Mouse (Mus musculus) gastrocnemius, postnatal 4 days (tissue): Measurements from ENCODE around the gene Rap1b. TPM values are rescaled to one million over a fixed set of nuclear protein-coding genes. Genes with fewer than 3 reads are reported as not detected.

Source experiments
- DNase-seq, 2 experiments: peaks; one replicate each; pipeline ENCODE4 v3.0.0; 2021 to 2022; ENCODE audit warnings: low spot score in 2 of 2, mixed read lengths in 2 of 2
- total RNA-seq, 2 experiments: library from RNA; stranded (reverse); gene quantifications; 2 replicates each; pipeline ENCODE4 v1.2.3; 2021

The Rap1b gene
- total RNA-seq, 2 experiments from 2014 or later = 69.7 to 77.3 TPM

DNA sequence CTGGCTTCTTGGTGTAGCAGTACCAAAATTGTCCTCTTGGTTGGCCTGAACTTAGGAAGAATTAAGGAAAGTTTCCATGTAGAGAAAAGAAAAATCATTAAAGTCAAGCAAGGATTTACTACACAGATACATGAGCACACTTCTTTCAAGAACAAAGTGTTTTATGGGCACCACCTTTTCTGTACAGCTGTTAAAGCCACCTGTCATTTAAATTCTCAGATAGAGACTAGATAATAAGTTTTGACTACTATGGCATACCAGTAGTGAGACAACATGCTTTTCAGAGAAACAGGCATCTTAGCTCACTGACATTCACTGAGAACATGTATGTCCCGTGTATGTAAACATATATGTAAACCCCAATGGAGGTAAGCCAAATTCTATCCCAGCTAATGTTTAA lies 55.8 kb downstream of the Rap1b start:
- no peak for DNase-seq

DNA sequence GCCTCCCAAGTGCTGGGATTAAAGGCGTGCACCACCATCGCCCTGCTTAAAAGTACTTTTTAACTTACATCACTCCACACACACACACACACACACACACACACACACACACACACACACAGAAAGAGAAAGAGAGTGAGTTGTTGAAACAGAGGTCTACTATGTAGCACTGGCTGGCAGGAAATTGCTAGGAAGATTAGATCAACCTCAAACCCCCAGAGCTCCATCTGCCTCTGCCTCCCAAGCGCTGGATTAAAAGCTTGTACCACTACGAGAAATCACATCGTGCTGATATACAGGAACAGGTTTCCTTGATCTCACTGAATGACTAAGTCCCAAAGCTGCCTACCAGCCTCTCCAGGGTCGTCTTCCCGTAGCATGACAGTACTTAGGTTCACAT lies 61.2 kb downstream of the Rap1b start:
- DNase-seq = no peak

DNA sequence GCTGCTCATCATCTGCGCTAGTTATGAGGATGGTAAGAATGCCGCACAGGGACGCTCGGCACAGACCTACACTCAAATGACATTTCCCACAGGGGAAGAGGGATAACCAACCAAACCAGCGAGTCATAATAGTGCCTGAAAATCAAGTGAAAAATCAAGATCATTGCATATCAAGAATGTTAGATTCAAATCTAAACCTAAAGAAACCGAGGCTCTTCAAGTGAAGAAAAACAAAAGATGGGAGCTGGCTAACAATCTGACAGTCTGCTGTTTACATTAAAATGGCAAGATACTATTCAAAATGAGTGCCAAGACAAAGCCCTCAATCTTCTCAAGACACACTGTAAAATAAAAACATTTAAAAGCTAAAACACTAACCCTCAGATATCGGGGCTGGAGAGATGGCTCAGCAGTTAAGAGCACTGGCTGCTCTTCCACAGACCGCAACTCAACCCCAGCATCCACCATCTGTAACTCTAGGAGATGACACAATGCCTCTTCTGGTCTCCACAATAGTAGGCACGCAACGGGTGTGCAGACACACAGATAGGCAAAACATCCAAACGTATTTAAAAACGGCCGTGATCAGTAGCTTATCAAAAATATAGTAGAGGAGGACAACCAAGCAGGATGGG lies 61.9 kb downstream of the Rap1b start:
- no peak for DNase-seq

DNA sequence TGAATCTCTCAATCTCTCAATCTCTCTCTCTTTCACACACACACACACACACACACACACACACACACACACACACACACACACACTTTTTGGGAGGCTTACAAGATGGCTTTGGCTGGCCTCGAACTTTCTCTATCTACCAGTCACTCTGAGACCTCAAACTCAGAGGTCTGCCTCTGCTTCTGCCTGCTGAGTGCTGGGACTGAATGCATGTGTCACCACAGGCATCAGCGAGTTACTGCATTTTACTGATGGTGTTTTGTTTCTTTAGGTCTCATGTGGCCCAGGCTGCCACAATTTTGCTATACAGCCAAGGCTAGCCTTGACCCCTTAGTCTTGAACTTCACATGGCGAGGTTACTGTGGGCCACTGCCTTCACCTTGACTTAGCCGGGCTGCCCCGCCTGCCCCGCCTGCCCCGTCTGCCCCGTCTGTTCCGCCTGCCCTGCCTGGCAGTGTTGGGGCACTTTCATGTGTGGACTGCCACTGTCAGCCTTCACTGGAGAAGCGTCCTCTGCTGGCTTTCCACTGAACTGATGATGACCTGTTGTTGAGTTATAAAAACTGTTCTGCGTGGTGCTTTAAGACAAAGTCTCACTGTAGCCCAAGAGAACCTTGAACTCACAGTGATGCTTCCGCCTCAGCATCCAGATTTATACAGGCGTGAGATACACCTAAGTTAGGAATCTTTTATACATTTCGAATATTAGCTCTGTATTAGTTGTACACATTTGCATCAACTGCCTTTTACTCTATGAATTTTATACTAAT lies 63.2 kb downstream of the Rap1b start:
- DNase-seq = no peak

DNA sequence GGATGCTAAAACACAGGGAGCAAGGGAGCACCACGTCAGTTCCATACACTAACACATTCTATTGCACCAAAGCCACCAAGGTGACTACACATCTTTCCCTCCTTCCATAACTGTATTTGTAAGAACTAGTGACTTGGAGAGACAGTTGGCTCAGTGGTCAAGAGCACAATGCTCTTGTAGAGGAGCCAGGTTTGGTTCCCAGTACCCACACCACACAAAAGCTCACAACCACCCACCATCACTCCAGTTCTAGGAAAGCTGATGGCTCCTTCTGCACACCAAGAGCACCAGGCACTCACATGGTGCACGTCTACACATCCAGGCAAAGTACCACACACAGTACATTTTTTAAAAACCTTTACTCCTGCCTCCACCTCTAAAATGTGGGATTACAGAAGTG lies 63.8 kb downstream of the Rap1b start:
- no peak for DNase-seq

DNA sequence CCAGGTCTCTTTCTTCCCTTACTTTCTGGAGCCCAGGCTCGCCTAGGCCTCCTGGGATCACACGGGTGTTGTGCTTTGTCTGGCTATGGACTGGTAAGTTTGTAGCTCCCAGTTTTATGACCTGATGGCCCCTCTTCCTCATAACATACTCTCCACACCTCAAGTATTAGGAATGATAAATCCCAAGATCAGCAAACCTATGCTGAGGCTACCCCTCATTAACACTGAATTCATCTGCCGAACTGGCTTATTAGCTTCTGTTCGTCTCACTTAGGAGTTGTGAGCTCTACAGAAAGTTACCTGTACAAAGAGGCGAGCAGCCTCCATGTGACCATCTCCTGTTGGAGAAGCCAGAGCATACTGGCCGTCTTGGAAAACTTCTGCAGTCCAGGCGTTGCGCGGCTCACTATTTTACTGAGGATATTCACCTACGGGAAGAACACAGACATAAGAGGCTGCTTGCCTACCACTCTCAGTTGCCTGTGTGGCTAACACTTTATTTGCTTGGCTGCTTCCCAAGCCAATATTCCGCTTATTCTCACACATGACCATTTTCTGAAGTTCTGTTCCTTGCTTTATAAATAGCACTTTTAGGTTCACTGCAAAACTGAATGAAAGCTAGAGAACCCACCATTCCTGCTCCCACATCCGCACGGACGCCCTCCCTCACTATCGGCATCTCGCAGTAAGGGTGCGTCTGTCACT lies 64.7 kb downstream of the Rap1b start:
- no peak for DNase-seq

DNA sequence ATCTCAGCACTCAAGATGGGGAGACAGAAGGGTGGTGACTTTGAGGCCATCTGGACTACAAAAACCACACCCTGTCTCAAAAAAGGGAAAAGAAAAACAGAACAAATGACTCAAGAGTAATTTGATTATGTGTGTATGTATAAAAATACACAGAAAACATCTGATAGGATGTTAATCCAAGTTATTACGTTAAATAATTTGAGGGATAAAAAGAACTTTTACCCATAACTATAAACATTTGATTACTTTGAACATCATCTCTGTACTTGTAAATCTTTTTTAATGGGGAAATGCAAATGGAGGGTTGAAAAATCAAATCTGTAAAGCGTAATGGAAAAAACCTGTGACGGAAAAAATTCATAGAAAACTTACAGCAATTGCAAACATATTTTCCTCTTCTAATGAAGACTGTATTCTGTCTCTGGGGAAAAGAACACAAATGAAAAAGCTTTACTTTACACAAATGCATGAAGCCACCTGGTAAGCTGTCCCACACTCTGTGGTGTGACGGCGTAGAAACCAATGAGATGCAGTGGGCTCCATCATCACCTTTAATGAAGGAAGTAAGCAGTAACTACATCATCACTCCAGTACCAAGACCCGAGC lies 65.4 kb downstream of the Rap1b start:
- DNase-seq = no peak

DNA sequence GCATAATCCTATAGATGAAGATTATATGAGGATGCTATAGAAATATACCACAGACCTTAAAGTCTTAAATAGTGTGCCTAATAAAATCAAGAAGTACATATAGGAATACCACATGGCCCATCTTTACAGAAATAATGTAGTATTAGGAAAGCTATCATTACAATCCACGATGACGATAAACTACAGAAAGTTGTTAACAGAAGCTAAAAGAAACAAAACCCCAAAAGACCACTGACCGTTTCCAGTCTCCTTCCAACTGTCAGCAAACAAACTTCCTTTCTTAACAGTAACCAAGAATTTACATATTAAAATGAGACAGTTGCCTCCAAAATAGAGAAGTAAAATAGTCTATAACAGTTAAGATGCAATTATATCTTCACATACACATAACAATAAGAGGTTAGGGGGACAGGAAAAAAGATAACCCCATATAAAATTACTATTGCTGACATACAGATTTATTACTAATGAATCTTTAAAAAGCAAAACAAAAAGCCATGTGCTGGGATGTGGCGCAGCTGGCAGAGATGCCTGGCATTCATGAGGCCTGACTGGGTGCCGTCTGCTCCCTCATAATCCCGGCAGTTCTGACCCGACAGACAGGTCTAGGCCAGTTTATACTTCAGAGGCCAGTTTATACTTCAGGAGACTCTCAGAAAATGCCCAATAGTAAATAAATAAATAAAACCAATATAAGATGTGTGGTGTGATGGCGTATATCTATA lies 66.1 kb downstream of the Rap1b start:
- no peak for DNase-seq

DNA sequence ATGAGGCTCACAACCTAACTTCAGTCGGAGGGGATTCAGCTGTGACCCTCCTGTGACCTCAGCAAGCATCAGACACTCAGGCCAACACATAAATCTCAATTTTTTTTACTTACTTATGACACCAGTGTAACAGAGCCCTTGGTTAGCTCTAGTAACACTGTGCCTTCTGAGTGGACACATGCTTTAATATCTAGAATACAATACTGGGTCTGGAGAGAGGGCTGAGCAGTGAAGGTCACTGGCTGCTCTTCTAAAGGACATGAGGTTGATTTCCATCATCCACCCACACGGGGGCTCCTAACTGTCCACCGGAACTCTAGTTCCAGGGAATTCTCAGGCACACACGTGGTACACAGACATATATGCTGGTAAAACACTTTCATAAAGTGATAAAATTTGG lies 66.9 kb downstream of the Rap1b start:
- no peak for DNase-seq

DNA sequence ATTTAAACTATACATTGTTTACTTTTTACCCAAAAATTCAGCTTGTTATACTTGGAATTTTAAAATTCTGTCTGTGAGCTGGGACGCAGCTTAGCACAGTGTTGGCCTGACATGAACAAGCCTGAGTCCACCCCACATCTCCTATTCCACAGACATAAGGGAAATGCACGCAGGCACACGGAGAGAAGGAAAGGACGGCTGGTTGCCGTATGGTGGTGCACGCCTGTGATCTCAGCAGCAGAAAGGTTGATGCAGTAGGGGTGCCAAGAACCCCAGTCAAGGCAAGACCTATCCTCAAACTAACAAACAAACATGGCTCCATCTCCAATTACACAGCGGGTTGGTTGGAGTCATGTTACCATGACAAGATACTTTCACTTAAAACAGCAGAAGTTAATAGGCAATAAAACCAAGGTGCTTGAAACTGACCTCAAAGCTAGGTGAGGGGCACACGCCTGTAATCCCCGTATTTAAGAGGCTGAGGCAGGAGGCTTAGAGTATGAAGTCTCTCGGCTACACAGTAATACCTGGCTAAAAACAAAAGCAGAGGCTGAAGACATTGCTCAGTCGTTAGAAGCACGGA lies 67.4 kb downstream of the Rap1b start:
- DNase-seq = no peak

DNA sequence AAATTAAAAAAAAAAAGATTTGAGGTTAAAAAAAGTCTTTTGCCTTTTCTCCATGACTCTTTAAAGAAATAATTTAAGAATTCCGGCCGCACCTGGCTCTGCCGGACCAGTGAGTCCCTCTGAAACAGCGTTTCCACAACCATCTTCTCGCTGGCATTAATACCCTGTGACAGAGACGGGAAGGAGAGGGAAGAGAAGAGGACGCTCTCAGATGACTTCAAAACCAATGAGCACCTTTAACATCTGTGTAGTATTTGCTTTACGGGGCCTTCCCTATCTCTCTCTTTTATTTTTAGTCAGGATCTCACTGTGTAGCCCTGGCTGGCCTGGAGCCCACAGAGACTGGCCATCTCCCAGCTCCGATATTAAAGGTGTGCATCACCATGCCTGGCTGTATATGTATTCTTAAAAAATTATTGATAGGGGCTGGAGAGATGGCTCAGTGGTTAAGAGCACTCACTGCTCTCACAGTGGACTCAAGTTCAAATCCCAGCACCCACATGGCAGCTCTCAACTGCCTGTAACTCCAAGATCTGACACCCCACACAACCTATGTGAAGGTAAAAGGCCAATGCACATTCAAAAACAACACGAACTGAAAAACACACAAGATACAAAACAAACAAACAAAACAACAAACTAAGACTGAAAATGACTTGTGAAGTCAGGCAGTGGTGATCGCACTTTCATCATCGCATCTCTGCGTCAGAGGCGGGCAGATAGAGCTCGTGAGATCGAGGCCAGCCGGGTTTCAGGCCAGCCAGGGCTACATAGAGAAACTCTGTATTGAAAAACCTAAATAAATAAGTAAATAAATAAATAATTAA lies 68.1 kb downstream of the Rap1b start:
- no peak for DNase-seq

DNA sequence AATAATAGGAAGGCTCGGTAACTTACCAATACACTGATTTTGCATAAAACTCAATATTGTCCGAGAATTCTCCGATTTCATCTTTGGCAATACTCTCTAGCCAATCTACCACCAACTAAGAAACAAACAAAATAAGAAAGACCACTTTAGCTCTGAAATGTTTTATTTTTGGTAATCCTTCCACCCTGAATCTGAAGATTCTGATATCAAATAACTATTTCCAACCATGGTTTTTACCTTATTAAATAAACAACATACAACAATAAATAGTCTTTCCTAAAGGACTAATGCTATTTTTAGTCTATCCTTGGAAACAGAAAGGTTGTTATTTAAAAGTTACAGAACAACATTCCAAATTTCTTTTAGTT lies 68.7 kb downstream of the Rap1b start:
- no peak for DNase-seq

DNA sequence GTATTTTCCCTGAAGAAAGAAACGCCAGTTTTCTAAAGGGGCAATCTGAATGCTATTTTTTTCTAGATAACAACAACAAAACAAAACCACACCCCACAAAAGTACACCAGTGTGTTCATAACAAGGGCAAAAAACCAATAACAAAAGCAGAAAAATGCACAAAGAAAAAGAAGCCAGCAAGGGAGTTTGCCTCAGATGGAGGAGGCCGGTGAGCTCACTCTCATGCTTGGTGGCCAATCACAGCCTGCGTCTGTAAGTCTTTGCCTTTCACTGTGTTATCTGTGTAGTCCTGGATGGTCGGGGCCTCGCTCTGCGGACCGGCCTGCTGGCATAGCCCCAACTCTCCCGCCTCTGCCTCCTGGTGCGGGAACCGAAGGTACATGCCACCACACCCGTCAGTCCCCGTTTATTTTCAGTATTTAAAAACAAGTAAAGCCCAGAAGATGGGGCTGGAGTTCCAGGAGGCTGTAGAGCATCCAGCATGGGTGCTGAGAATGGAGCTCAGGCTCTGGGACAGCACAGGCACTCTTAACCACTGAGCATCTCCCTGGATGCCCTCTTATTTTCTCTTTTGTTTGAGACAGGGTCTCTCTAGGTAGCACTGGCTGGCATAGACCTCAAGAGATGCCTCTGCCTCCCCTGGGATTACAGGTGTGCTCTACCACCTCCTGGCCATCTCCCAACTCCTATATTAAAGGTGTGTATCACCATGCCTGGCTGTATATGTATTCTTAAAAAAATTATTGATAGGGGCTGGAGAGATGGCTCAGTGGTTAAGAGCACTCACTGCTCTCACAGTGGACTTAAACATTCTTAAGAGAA lies 69.3 kb downstream of the Rap1b start:
- no peak for DNase-seq

DNA sequence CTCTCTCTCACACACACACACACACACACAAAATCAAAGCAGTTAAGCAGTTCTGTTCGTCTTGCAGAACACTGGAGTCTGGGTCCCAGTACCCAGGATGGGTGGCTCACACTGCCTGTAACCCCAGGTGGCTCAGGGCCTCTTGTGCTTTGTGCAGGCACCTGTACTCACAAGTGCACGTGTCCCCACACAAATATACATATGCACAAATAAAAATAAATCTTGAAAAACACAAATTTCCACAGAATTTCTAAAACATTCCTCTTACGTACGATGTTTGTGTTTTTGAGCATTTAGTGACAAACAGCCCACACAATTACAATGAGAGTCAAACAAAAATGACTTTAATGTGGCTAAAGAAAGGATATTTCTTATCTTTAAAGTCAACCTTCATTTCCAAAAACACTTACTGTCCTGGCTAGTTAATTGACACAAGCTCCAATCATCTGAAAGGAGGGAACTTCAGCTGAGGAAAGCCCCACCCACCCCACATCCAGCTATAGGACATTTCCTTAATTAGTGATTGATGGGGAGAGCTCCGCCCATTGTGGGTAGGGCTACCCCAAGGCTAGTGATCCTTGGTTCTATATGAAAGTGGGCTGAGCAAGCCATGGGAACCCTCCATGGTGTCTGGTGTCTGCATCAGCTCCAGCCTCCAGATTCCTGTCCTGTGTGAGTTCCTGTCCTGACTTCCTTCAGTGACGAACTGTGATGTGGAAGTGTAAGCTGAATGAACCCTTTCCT lies 70.3 kb downstream of the Rap1b start:
- DNase-seq = no peak

DNA sequence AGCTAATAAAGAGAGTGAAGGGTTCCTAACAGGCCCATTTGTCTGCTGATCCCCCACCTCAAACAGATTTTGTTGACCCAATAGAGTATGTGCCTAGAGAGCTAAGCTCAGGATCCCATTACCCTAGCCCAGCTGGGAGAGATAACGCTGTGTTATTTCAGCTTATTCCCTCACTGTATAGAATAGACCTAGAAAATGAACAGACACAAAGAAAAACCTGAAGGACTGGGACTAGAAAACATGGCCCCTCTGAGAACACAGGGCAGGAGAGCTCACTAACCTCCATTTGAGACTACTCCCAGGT lies 71.1 kb downstream of the Rap1b start:
- no peak for DNase-seq

DNA sequence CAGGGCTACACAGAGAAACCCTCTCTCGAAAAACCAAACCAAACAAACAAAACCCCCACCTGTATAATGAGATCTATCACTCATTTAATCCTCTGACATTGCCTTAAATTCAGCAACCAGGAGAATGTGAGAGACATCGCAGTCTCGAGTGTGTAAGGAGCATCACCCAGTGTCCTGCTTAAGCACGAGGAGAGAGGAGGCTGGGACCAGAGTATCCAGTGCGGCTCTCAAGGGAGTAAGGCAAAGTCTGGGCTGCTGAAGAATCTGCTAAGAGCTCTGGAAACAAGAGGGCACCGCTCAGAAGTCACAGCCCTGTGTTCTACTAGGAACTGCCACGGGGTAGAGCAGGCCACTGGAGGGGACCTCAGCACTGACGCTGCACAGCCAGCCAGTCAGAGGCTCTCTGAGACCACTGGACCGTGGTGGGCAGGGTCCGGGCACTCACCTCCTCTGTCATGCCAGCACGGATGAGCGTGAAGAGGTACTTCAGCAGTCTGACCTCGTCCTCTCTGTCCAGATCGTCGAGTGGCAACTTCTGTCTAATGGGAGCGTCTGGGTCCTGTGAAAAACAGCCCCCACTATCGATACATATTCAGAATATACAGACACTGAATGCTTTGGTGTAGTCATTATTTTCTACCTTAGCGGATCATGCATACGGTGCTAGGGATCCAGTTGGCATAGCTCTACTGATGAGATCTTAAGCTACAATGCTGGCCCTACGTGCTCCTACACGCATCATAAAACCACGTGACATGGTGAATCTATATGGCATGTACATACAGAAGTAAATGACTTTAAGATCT lies 71.6 kb downstream of the Rap1b start:
- no peak for DNase-seq

DNA sequence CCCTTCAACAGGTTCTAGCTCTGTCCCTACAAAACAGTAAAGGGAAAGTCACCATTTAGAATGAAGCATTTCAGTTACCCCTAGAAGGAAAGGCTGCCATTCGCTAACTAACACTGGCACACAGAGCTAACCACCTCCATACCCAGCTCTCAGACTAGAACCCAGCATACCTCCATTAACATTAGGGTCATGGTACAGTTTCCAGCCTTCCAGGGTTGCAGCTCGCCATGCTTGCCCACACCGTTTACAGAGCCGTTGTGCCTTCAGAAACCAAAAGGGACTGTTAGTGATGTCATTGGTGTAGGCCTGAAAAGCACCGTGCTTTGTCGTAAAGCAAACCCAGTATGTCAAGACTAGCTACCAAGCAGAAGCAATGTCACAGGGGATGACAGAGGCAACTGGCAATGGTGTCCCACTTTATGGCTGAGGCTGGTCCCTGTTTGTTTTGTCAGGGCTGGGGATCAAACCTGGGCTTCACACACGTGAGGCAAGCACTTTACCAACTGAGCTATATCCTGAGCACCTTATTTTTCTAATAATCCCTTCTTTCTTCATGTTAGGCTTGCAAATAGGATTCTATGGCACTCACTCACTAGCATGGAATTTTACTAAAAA lies 72.6 kb downstream of the Rap1b start:
- no peak for DNase-seq
